ENCODE assay signal across 9 mouse cellular contexts in the genomic region with DNA sequence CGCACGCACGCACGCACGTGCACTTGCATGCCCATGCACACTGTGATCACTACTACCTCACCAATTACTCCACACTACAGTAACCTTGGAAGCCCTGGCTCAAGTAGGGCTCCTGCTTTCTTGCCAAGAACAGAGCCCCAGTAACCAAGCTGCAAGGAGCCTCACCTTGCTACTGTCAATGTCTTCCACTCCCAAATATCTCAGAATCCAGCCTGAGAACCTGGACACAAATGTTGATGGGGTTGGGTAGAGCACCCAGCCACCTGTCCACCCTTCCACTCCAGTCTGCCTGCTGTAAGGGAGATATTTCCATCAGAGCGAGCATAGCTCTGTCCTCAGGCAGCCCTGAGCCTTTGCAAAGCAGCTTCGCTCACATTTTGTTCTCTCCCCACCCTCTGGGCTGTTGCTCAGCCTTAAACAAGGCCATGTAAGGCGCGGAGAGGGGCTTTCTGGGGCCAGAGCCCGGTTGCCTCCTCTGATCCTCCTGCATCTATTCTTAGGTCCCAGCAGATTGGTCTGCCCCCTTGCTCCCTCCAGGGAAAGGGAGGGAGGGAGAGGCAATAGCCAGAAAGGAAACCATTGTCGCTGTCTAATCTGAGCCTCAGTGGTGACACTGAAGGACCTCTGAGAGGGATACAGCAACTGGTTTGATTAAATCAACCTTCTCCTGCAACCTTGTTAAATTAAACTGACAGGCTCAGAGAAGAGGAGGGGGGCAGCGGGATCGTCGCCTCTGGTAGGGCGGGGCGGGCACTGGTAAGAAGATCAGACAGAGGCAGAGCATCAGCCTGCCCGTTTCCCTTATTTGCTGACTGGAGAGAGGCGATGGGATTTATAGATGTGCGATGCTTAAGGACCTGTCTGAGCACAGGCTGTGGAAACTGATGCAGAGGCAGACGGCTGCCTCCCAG. TPM values are rescaled to one million over a fixed set of nuclear protein-coding genes. Genes with fewer than 3 reads are reported as not detected.
DNase-seq lines count a peak whose midpoint lies in the region; ATAC-seq and TF ChIP-seq lines count a peak whose summit lies in the region.
"Had no signal": no experiment of that assay in that cellular context is flagged by ENCODE, and none has a peak within 500 bp of the region (broad histone marks: within the 10 kb centered on the region; RNA-seq: fewer than 3 reads in every experiment).

No protein-coding gene starts in this region.

- H3K9ac ChIP-seq in forebrain, embryonic 14.5 days (ENCODE audit: low read length) = peak overlapping the region; percentile 49
- peak overlapping the region; percentile 39; the same call in 1 of the 2 replicates for H3K9ac ChIP-seq in intestine, embryonic 16.5 days (ENCODE audit: low read depth, low read length)
- H3K9ac ChIP-seq: liver, embryonic 15.5 days had no signal

- peak; percentile 44 for DNase-seq in embryo, embryonic 10 days (ENCODE audit: low spot score)
- no peak for DNase-seq in embryo, embryonic 9.5 days (ENCODE audit: extremely low spot score)
- DNase-seq in brain, embryonic 14.5 days (ENCODE audit: low read depth) = peak; percentile 74
- DNase-seq in forebrain, embryonic 14.5 days (ENCODE audit: low spot score) = peak; percentile 48
- DNase-seq in adipocyte (ENCODE audit: low spot score) = no peak
- DNase-seq in lung, postnatal 36 days = no peak

- no peaks in the 10 kb centered on the region for H3K9me3 ChIP-seq in forebrain, embryonic 14.5 days (replicated peaks; ENCODE audit: control insufficient read depth, low read length)
- no peaks in the 10 kb centered on the region for H3K9me3 ChIP-seq in intestine, embryonic 16.5 days (ENCODE audit: control insufficient read depth, low read length)
- H3K9me3 ChIP-seq: liver, embryonic 15.5 days had no signal

- no peaks in the 10 kb centered on the region for H3K36me3 ChIP-seq in forebrain, embryonic 14.5 days (ENCODE audit: control insufficient read depth, insufficient read depth, low read length)
- no peaks in the 10 kb centered on the region for H3K36me3 ChIP-seq in intestine, embryonic 16.5 days (ENCODE audit: control insufficient read depth, insufficient read depth, low read length)
- H3K36me3 ChIP-seq in small intestine, adult 2 months (ENCODE audit: control insufficient read depth, insufficient read depth, low read length) = no peaks in the 10 kb centered on the region
- H3K36me3 ChIP-seq: liver, embryonic 15.5 days had no signal

- no peak for TF ChIP-seq POLR2A in brain, embryonic 14.5 days (IDR thresholded peaks at IDR 0.05; ENCODE audit: borderline replicate concordance, extremely low read depth, insufficient read depth, insufficient read length, poor library complexity, severe bottlenecking)
- no peak for TF ChIP-seq POLR2A in small intestine, adult 2 months (IDR thresholded peaks at IDR 0.05; ENCODE audit: low read depth, low read length)

- H3K4me3 ChIP-seq in forebrain, embryonic 14.5 days (ENCODE audit: low read depth, low read length) = no peak overlapping the region
- no peak overlapping the region for H3K4me3 ChIP-seq in intestine, embryonic 16.5 days (ENCODE audit: low read length)
- H3K4me3 ChIP-seq in small intestine, adult 2 months (ENCODE audit: low read depth, low read length) = peak overlapping the region; percentile 3; the same call in 1 of the 2 replicates
- H3K4me3 ChIP-seq: liver, embryonic 15.5 days had no signal

- ATAC-seq in forebrain, embryonic 14.5 days = peak; percentile 58
- ATAC-seq in intestine, embryonic 16.5 days = peak; percentile 47

- H3K27me3 ChIP-seq in forebrain, embryonic 14.5 days (replicated peaks; ENCODE audit: control insufficient read depth, insufficient read depth, low read length) = no peaks in the 10 kb centered on the region
- H3K27me3 ChIP-seq in intestine, embryonic 16.5 days (replicated peaks; ENCODE audit: control insufficient read depth, insufficient read depth, low read length) = no peaks in the 10 kb centered on the region
- peaks cover 5% of the 10 kb centered on the region; the same call in 1 of the 2 replicates for H3K27me3 ChIP-seq in small intestine, adult 2 months (ENCODE audit: control insufficient read depth, insufficient read depth, low read length)

- no peak for TF ChIP-seq CTCF in brain, embryonic 14.5 days (IDR thresholded peaks at IDR 0.05; ENCODE audit: borderline replicate concordance, extremely low read depth, insufficient read depth, insufficient read length)
- no peak for TF ChIP-seq CTCF in small intestine, adult 2 months (IDR thresholded peaks at IDR 0.05; ENCODE audit: extremely low read depth, insufficient read length, insufficient replicate concordance, low read depth, low read length)

- H3K27ac ChIP-seq in forebrain, embryonic 14.5 days (ENCODE audit: low read depth, low read length) = peak overlapping the region; percentile 44; the same call in 1 of the 2 replicates
- peak overlapping the region; percentile 60 for H3K27ac ChIP-seq in intestine, embryonic 16.5 days (ENCODE audit: low read length)
- peak overlapping the region; percentile 82 for H3K27ac ChIP-seq in small intestine, adult 2 months (ENCODE audit: insufficient read depth, low read depth, low read length)
- H3K27ac ChIP-seq: liver, embryonic 15.5 days had no signal

- H3K4me2 ChIP-seq in forebrain, embryonic 14.5 days (ENCODE audit: low read length) = peak overlapping the region; percentile 30
- 0 out of 2 replicates have a peak overlapping the region, but pooled peaks have one; percentile 17 for H3K4me2 ChIP-seq in intestine, embryonic 16.5 days (ENCODE audit: low read depth, low read length)
- H3K4me2 ChIP-seq: liver, embryonic 15.5 days had no signal

- peaks cover 12% of the 10 kb centered on the region for H3K4me1 ChIP-seq in forebrain, embryonic 14.5 days (ENCODE audit: control insufficient read depth, insufficient read depth, low read length)
- H3K4me1 ChIP-seq in intestine, embryonic 16.5 days (ENCODE audit: control insufficient read depth, insufficient read depth, low read length) = peaks cover 3% of the 10 kb centered on the region; the same call in 1 of the 2 replicates
- no peaks in the 10 kb centered on the region for H3K4me1 ChIP-seq in small intestine, adult 2 months (ENCODE audit: control insufficient read depth, insufficient read depth, insufficient read length, low read length)

- 20% methylated on average over 20 of the region's 20 CpGs for WGBS in forebrain, embryonic 14.5 days
- 31% methylated on average over 20 of the region's 20 CpGs for WGBS in intestine, embryonic 16.5 days
- WGBS in small intestine, adult 2 months = 47% methylated on average over 20 of the region's 20 CpGs

RNA-seq across cellular contexts. Expression of gene Ddx20, which starts 8.4 kb away (rescaled TPM):
- 19.5 and 19.9 TPM in 2 replicates for polyA plus RNA-seq in brain, embryonic 14.5 days (2012; rRNA removed)
- polyA plus RNA-seq in forebrain, embryonic 14.5 days (2014; fragmentation: Nextera tagmentation; extraction: Ambion mirVana) = 31.8 and 35.9 TPM in 2 replicates
- polyA plus RNA-seq in intestine, embryonic 16.5 days (2015; fragmentation: Nextera tagmentation; extraction: Ambion mirVana) = 33.7 and 35.3 TPM in 2 replicates
- 13.4 and 15.8 TPM in 2 replicates for polyA plus RNA-seq in small intestine, adult 2 months (2012; rRNA removed)

RNA-seq across cellular contexts. Expression of gene Inka2, which starts 8.7 kb away (rescaled TPM):
- polyA plus RNA-seq in brain, embryonic 14.5 days (2012; rRNA removed) = 3.6 and 7.4 TPM in 2 replicates
- polyA plus RNA-seq in forebrain, embryonic 14.5 days (2014; fragmentation: Nextera tagmentation; extraction: Ambion mirVana) = 0.74 and 1.1 TPM in 2 replicates
- 1.6 and 1.7 TPM in 2 replicates for polyA plus RNA-seq in intestine, embryonic 16.5 days (2015; fragmentation: Nextera tagmentation; extraction: Ambion mirVana)
- 0.80 and 0.91 TPM in 2 replicates for polyA plus RNA-seq in small intestine, adult 2 months (2012; rRNA removed)

Comparison
In these comparisons a context has a peak if more than half of its experiments do, and no peak if none do; other contexts are left out.
1. DNase-seq: peak in embryo, embryonic 10 days (single experiment), brain, embryonic 14.5 days (single experiment) and forebrain, embryonic 14.5 days (single experiment); none in embryo, embryonic 9.5 days (single experiment), adipocyte (single experiment) and lung, postnatal 36 days (single experiment).
2. Peak in every context shown above with its lines, with median percentiles within 50 percentile points of each other: H3K27ac ChIP-seq.